In genomic region chr2:59736401-59736898, GRCm38 (mm10) we compare ENCODE assay signal across 9 mouse cellular contexts.
A peak's percentile ranks its signal among the peaks of the same experiment; 100 is the strongest.
DNase-seq lines count a peak whose midpoint lies in the region; ATAC-seq and TF ChIP-seq lines count a peak whose summit lies in the region.
"Had no signal": no experiment of that assay in that cellular context is flagged by ENCODE, and none has a peak within 500 bp of the region (broad histone marks: within the 10 kb centered on the region; RNA-seq: fewer than 3 reads in every experiment).

No protein-coding gene starts in this region.

- no peaks in the 10 kb centered on the region for H3K36me3 ChIP-seq in intestine, embryonic 14.5 days (ENCODE audit: control insufficient read depth, insufficient read depth, low read length)
- 0 out of 2 replicates have a peak, but pooled peaks cover 5% of the 10 kb centered on the region for H3K36me3 ChIP-seq in intestine, postnatal 0 days (ENCODE audit: control insufficient read depth, insufficient read depth)
- no peaks in the 10 kb centered on the region for H3K36me3 ChIP-seq in forebrain, embryonic 14.5 days (ENCODE audit: control insufficient read depth, insufficient read depth, low read length)
- H3K36me3 ChIP-seq in limb, embryonic 12.5 days = peaks cover 4% of the 10 kb centered on the region; the same call in 1 of the 2 replicates

- DNase-seq in intestine, embryonic 14.5 days (ENCODE audit: low spot score) = no peak
- peak; percentile 80 for DNase-seq in cerebellum, adult 11 months
- DNase-seq in forebrain, embryonic 14.5 days (ENCODE audit: low spot score) = peak; percentile 87
- no peak for DNase-seq in adrenal gland, adult 18-20 months (ENCODE audit: low spot score in 2 of 2)
- no peak for DNase-seq in kidney, adult 11 months
- DNase-seq: kidney, postnatal 4 days had no signal

- H3K27ac ChIP-seq in intestine, embryonic 14.5 days (ENCODE audit: low read depth) = no peak overlapping the region
- no peak overlapping the region for H3K27ac ChIP-seq in intestine, postnatal 0 days (ENCODE audit: low read depth, low read length)
- H3K27ac ChIP-seq in forebrain, embryonic 14.5 days (ENCODE audit: low read depth, low read length) = peak overlapping the region; percentile 59; the same call in 1 of the 2 replicates
- H3K27ac ChIP-seq in limb, embryonic 12.5 days = peak overlapping the region; percentile 77

- H3K4me3 ChIP-seq in intestine, embryonic 14.5 days (ENCODE audit: low read depth, low read length) = no peak overlapping the region
- H3K4me3 ChIP-seq in intestine, postnatal 0 days (ENCODE audit: low read depth, low read length) = no peak overlapping the region
- no peak overlapping the region for H3K4me3 ChIP-seq in forebrain, embryonic 14.5 days (ENCODE audit: low read depth, low read length)
- no peak overlapping the region for H3K4me3 ChIP-seq in limb, embryonic 12.5 days (replicated peaks)

- 0 out of 2 replicates have a peak, but pooled peaks have one; percentile 40 for ATAC-seq in intestine, embryonic 14.5 days (replicated peaks; ENCODE audit: low FRiP score, low TSS enrichment, low read depth)
- no peak for ATAC-seq in intestine, postnatal 0 days
- peak; percentile 89 for ATAC-seq in forebrain, embryonic 14.5 days
- ATAC-seq in limb, embryonic 12.5 days (ENCODE audit: insufficient number of reproducible peaks, insufficient read depth, low FRiP score, low TSS enrichment, low read depth) = peak; percentile 67; the same call in 1 of the 2 replicates
- ATAC-seq in CD4-positive, CD25-positive, alpha-beta regulatory T cell, adult 4 months = no peak

- no peaks in the 10 kb centered on the region for H3K9me3 ChIP-seq in intestine, embryonic 14.5 days (ENCODE audit: control insufficient read depth, low read length)
- H3K9me3 ChIP-seq in intestine, postnatal 0 days (ENCODE audit: control insufficient read depth) = no peaks in the 10 kb centered on the region
- no peaks in the 10 kb centered on the region for H3K9me3 ChIP-seq in forebrain, embryonic 14.5 days (replicated peaks; ENCODE audit: control insufficient read depth, low read length)
- H3K9me3 ChIP-seq in limb, embryonic 12.5 days = no peaks in the 10 kb centered on the region

- no peak for TF ChIP-seq CTCF in intestine, postnatal 0 days (IDR thresholded peaks at IDR 0.05; ENCODE audit: low read depth)

- 58% methylated on average over 10 of the region's 10 CpGs for WGBS in intestine, embryonic 14.5 days
- 75% methylated on average over 10 of the region's 10 CpGs for WGBS in intestine, postnatal 0 days
- WGBS in forebrain, embryonic 14.5 days = 40% methylated on average over 10 of the region's 10 CpGs
- WGBS in limb, embryonic 12.5 days = 24% methylated on average over 10 of the region's 10 CpGs

- peaks cover 4% of the 10 kb centered on the region; the same call in 1 of the 2 replicates for H3K4me1 ChIP-seq in intestine, embryonic 14.5 days (replicated peaks; ENCODE audit: control insufficient read depth, insufficient read depth, low read length)
- H3K4me1 ChIP-seq in intestine, postnatal 0 days (replicated peaks; ENCODE audit: control insufficient read depth, insufficient read depth, low read length) = no peaks in the 10 kb centered on the region
- H3K4me1 ChIP-seq in forebrain, embryonic 14.5 days (ENCODE audit: control insufficient read depth, insufficient read depth, low read length) = peaks cover 9% of the 10 kb centered on the region; the same call in 1 of the 2 replicates
- H3K4me1 ChIP-seq in limb, embryonic 12.5 days (replicated peaks) = peaks cover 51% of the 10 kb centered on the region

- H3K9ac ChIP-seq in intestine, embryonic 14.5 days (ENCODE audit: low read length) = no peak overlapping the region
- H3K9ac ChIP-seq in intestine, postnatal 0 days (ENCODE audit: low read depth, low read length) = no peak overlapping the region
- H3K9ac ChIP-seq in forebrain, embryonic 14.5 days (ENCODE audit: low read length) = peak overlapping the region; percentile 14; the same call in 1 of the 2 replicates
- H3K9ac ChIP-seq in limb, embryonic 12.5 days (replicated peaks) = no peak overlapping the region

- H3K4me2 ChIP-seq in intestine, embryonic 14.5 days (ENCODE audit: low read length) = no peak overlapping the region
- H3K4me2 ChIP-seq in intestine, postnatal 0 days (replicated peaks; ENCODE audit: low read depth) = no peak overlapping the region
- peak overlapping the region; percentile 10; the same call in 1 of the 2 replicates for H3K4me2 ChIP-seq in forebrain, embryonic 14.5 days (ENCODE audit: low read length)
- peak overlapping the region; percentile 11; the same call in 1 of the 2 replicates for H3K4me2 ChIP-seq in limb, embryonic 12.5 days

- no peaks in the 10 kb centered on the region for H3K27me3 ChIP-seq in intestine, embryonic 14.5 days (replicated peaks; ENCODE audit: control insufficient read depth, insufficient read depth, low read length)
- H3K27me3 ChIP-seq in intestine, postnatal 0 days (replicated peaks; ENCODE audit: control insufficient read depth, insufficient read depth, low read length) = no peaks in the 10 kb centered on the region
- no peaks in the 10 kb centered on the region for H3K27me3 ChIP-seq in forebrain, embryonic 14.5 days (replicated peaks; ENCODE audit: control insufficient read depth, insufficient read depth, low read length)
- H3K27me3 ChIP-seq in limb, embryonic 12.5 days = no peaks in the 10 kb centered on the region

Comparison
In these comparisons a context has a peak if more than half of its experiments do, and no peak if none do; other contexts are left out.
1. ATAC-seq: peak in intestine, embryonic 14.5 days (single experiment), forebrain, embryonic 14.5 days (single experiment) and limb, embryonic 12.5 days (single experiment); none in intestine, postnatal 0 days (single experiment) and CD4-positive, CD25-positive, alpha-beta regulatory T cell, adult 4 months (single experiment).
2. DNase-seq: peak in cerebellum, adult 11 months (single experiment) and forebrain, embryonic 14.5 days (single experiment); none in intestine, embryonic 14.5 days (single experiment), adrenal gland, adult 18-20 months (0 of 2) and kidney, adult 11 months (single experiment).
3. H3K27ac ChIP-seq: peak in forebrain, embryonic 14.5 days (single experiment) and limb, embryonic 12.5 days (single experiment); none in intestine, embryonic 14.5 days (single experiment) and intestine, postnatal 0 days (single experiment).
4. H3K4me2 ChIP-seq: peak in forebrain, embryonic 14.5 days (single experiment) and limb, embryonic 12.5 days (single experiment); none in intestine, embryonic 14.5 days (single experiment) and intestine, postnatal 0 days (single experiment).